Mouse (Mus musculus): ENCODE data around the gene Bcl2l13. TPM values are rescaled to one million over a fixed set of nuclear protein-coding genes. Genes with fewer than 3 reads are reported as not detected.
"Not testable (repeated sequence)": the region's sequence is repeated elsewhere in the genome, so short reads cannot be mapped to it uniquely, and the experiment has no call there.

Bcl2l13 gene
- polyA plus RNA-seq, 1 experiment from 2014 or later: 23.9 TPM

- ATAC-seq (ENCODE audit: insufficient number of reproducible peaks, insufficient read depth, low FRiP score, low read depth): peak; percentile 47
- Histone ChIP-seq H3K9ac (replicated peaks; ENCODE audit: low read depth, low read length) (no peak overlapping the region), H3K9me3 (ENCODE audit: control insufficient read depth, low read depth, low read length) (no peaks in the 10 kb centered on the region), H3K27ac (ENCODE audit: low read length) (peak overlapping the region; percentile 40; the same call in 1 of the 2 replicates), H3K4me2 (replicated peaks; ENCODE audit: low read depth, low read length) (no peak overlapping the region), H3K4me3 (ENCODE audit: low read depth, low read length) (no peak overlapping the region), H3K4me1 (ENCODE audit: control insufficient read depth, insufficient read depth, low read length) (no peaks in the 10 kb centered on the region), H3K27me3 (ENCODE audit: control insufficient read depth, insufficient read depth, low read length) (no peaks in the 10 kb centered on the region), H3K36me3 (ENCODE audit: control insufficient read depth, insufficient read depth, low read length) (peaks cover 75% of the 10 kb centered on the region)
- 86% methylated on average over 7 of the region's 7 CpGs for WGBS
Observed at GRCm38 (mm10) chr6:120798019-120798418, 38.0 kb upstream of the Bcl2l13 start.

GRCm38 (mm10) chr6:120798905-120799304 lies 37.1 kb upstream of the Bcl2l13 start:
- 85% methylated on average over 4 of the region's 4 CpGs for WGBS
- H3K27me3 ChIP-seq (ENCODE audit: control insufficient read depth, insufficient read depth, low read length): no peaks in the 10 kb centered on the region

DNA sequence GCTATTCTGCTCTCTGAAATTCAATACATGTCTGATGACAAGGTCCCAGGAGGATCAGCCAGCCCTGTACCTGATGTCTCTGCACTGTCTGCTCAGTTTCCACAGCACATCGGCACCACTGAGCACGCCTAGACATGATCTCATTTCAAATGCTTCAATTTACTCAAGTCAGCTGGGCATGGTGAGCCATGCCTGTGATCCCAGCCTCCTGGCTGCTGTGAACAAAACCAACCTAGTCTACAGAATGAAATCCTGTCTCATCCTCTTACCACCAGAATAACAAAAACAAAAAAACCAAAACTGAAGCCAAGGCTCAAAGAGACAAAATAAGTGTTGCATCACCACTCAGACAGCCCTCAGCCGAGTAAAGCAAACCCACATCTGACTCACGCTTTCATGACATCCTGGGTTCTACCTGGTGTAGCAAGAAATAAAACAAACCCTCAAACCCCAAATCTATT lies 36.4 kb upstream of the Bcl2l13 start:
- Histone ChIP-seq H3K4me3 (ENCODE audit: low read depth, low read length) (no peak overlapping the region), H3K4me2 (replicated peaks; ENCODE audit: low read depth, low read length) (no peak overlapping the region), H3K9me3 (ENCODE audit: control insufficient read depth, low read depth, low read length) (no peaks in the 10 kb centered on the region), H3K27me3 (ENCODE audit: control insufficient read depth, insufficient read depth, low read length) (no peaks in the 10 kb centered on the region), H3K9ac (replicated peaks; ENCODE audit: low read depth, low read length) (no peak overlapping the region), H3K27ac (ENCODE audit: low read length) (no peak overlapping the region), H3K4me1 (ENCODE audit: control insufficient read depth, insufficient read depth, low read length) (no peaks in the 10 kb centered on the region), H3K36me3 (ENCODE audit: control insufficient read depth, insufficient read depth, low read length) (peaks cover 74% of the 10 kb centered on the region)
- 91% methylated on average over 4 of the region's 4 CpGs for WGBS
- no peak for ATAC-seq (ENCODE audit: insufficient number of reproducible peaks, insufficient read depth, low FRiP score, low read depth)

More at GRCm38 (mm10) chr6:120798905-120799304, 37.1 kb upstream of the Bcl2l13 start:
- Histone ChIP-seq H3K9ac (replicated peaks; ENCODE audit: low read depth, low read length) (no peak overlapping the region), H3K27ac (ENCODE audit: low read length) (no peak overlapping the region), H3K4me3 (ENCODE audit: low read depth, low read length) (no peak overlapping the region), H3K9me3 (ENCODE audit: control insufficient read depth, low read depth, low read length) (no peaks in the 10 kb centered on the region), H3K36me3 (ENCODE audit: control insufficient read depth, insufficient read depth, low read length) (peaks cover 76% of the 10 kb centered on the region), H3K4me2 (replicated peaks; ENCODE audit: low read depth, low read length) (no peak overlapping the region), H3K4me1 (ENCODE audit: control insufficient read depth, insufficient read depth, low read length) (no peaks in the 10 kb centered on the region)
- ATAC-seq (ENCODE audit: insufficient number of reproducible peaks, insufficient read depth, low FRiP score, low read depth): no peak

- ATAC-seq (ENCODE audit: insufficient number of reproducible peaks, insufficient read depth, low FRiP score, low read depth): 0 out of 2 replicates have a peak, but pooled peaks have one; percentile 38
- 66% methylated on average over 5 of the region's 5 CpGs for WGBS
Observed at GRCm38 (mm10) chr6:120806999-120807737, 28.8 kb upstream of the Bcl2l13 start.

DNA sequence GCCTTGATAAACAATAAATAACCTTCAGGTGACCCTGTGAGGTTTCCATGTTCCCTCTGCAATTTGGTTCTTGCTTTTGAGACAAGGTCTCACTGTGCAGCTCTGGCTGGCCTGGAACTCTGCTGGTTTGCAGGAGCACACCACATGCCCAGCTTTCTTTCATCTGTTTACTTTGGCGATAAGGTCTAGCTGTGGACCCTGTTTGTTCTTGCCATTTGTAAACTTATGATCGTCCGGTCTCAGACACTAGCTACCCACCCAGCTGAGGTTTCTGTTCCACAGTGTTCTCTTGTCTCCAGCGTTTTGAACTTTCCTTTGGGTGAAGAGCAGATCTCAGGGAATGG lies 28.3 kb upstream of the Bcl2l13 start:
- no peaks in the 10 kb centered on the region for H3K27me3 ChIP-seq (ENCODE audit: control insufficient read depth, insufficient read depth, low read length)
- H3K4me3 ChIP-seq (ENCODE audit: low read depth, low read length): no peak overlapping the region
- H3K4me1 ChIP-seq (ENCODE audit: control insufficient read depth, insufficient read depth, low read length): no peaks in the 10 kb centered on the region
- H3K9me3 ChIP-seq (ENCODE audit: control insufficient read depth, low read depth, low read length): no peaks in the 10 kb centered on the region
- no peak overlapping the region for H3K27ac ChIP-seq (ENCODE audit: low read length)
- peak; percentile 81 for ATAC-seq (ENCODE audit: insufficient number of reproducible peaks, insufficient read depth, low FRiP score, low read depth)
- peaks cover 51% of the 10 kb centered on the region for H3K36me3 ChIP-seq (ENCODE audit: control insufficient read depth, insufficient read depth, low read length)
- H3K4me2 ChIP-seq (replicated peaks; ENCODE audit: low read depth, low read length): no peak overlapping the region
- 71% methylated on average over 4 of the region's 4 CpGs for WGBS
- no peak overlapping the region for H3K9ac ChIP-seq (replicated peaks; ENCODE audit: low read depth, low read length)

More at GRCm38 (mm10) chr6:120806999-120807737, 28.8 kb upstream of the Bcl2l13 start:
- H3K4me3 ChIP-seq (ENCODE audit: low read depth, low read length): no peak overlapping the region
- peak overlapping the region; percentile 52; the same call in 1 of the 2 replicates for H3K27ac ChIP-seq (ENCODE audit: low read length)
- no peaks in the 10 kb centered on the region for H3K27me3 ChIP-seq (ENCODE audit: control insufficient read depth, insufficient read depth, low read length)
- no peak overlapping the region for H3K4me2 ChIP-seq (replicated peaks; ENCODE audit: low read depth, low read length)
- peaks cover 53% of the 10 kb centered on the region for H3K36me3 ChIP-seq (ENCODE audit: control insufficient read depth, insufficient read depth, low read length)
- no peak overlapping the region for H3K9ac ChIP-seq (replicated peaks; ENCODE audit: low read depth, low read length)
- no peaks in the 10 kb centered on the region for H3K9me3 ChIP-seq (ENCODE audit: control insufficient read depth, low read depth, low read length)
- no peaks in the 10 kb centered on the region for H3K4me1 ChIP-seq (ENCODE audit: control insufficient read depth, insufficient read depth, low read length)

- not testable (repeated sequence) for H3K9me3 ChIP-seq (ENCODE audit: control insufficient read depth, low read depth, low read length); H3K9ac ChIP-seq (replicated peaks; ENCODE audit: low read depth, low read length); H3K4me3 ChIP-seq (ENCODE audit: low read depth, low read length); H3K4me2 ChIP-seq (replicated peaks; ENCODE audit: low read depth, low read length); H3K27ac ChIP-seq (ENCODE audit: low read length); H3K27me3 ChIP-seq (ENCODE audit: control insufficient read depth, insufficient read depth, low read length); H3K4me1 ChIP-seq (ENCODE audit: control insufficient read depth, insufficient read depth, low read length); ATAC-seq (ENCODE audit: insufficient number of reproducible peaks, insufficient read depth, low FRiP score, low read depth)
- H3K36me3 ChIP-seq (ENCODE audit: control insufficient read depth, insufficient read depth, low read length): peaks cover 18% of the 10 kb centered on the region
- WGBS: 96% methylated on average over 7 of the region's 10 CpGs
Observed at GRCm38 (mm10) chr6:120811999-120812398, 24.0 kb upstream of the Bcl2l13 start.

GRCm38 (mm10) chr6:120819294-120819693 lies 16.7 kb upstream of the Bcl2l13 start:
- Histone ChIP-seq H3K36me3 (ENCODE audit: control insufficient read depth, insufficient read depth, low read length) (peaks cover 16% of the 10 kb centered on the region), H3K9ac (replicated peaks; ENCODE audit: low read depth, low read length) (no peak overlapping the region), H3K4me2 (replicated peaks; ENCODE audit: low read depth, low read length) (no peak overlapping the region), H3K9me3 (ENCODE audit: control insufficient read depth, low read depth, low read length) (no peaks in the 10 kb centered on the region), H3K4me1 (ENCODE audit: control insufficient read depth, insufficient read depth, low read length) (peaks cover 7% of the 10 kb centered on the region; the same call in 1 of the 2 replicates), H3K27me3 (ENCODE audit: control insufficient read depth, insufficient read depth, low read length) (no peaks in the 10 kb centered on the region), H3K4me3 (ENCODE audit: low read depth, low read length) (no peak overlapping the region), H3K27ac (ENCODE audit: low read length) (no peak overlapping the region)
- WGBS: 94% methylated on average over 2 of the region's 2 CpGs
- ATAC-seq (ENCODE audit: insufficient number of reproducible peaks, insufficient read depth, low FRiP score, low read depth): no peak

GRCm38 (mm10) chr6:120820144-120820543 lies 15.9 kb upstream of the Bcl2l13 start:
- H3K4me1 ChIP-seq (ENCODE audit: control insufficient read depth, insufficient read depth, low read length): peaks cover 7% of the 10 kb centered on the region; the same call in 1 of the 2 replicates
- no peaks in the 10 kb centered on the region for H3K9me3 ChIP-seq (ENCODE audit: control insufficient read depth, low read depth, low read length)
- H3K9ac ChIP-seq (replicated peaks; ENCODE audit: low read depth, low read length): no peak overlapping the region
- ATAC-seq (ENCODE audit: insufficient number of reproducible peaks, insufficient read depth, low FRiP score, low read depth): no peak
- H3K4me3 ChIP-seq (ENCODE audit: low read depth, low read length): no peak overlapping the region
- H3K4me2 ChIP-seq (replicated peaks; ENCODE audit: low read depth, low read length): no peak overlapping the region
- no peaks in the 10 kb centered on the region for H3K27me3 ChIP-seq (ENCODE audit: control insufficient read depth, insufficient read depth, low read length)
- peaks cover 16% of the 10 kb centered on the region for H3K36me3 ChIP-seq (ENCODE audit: control insufficient read depth, insufficient read depth, low read length)
- no peak overlapping the region for H3K27ac ChIP-seq (ENCODE audit: low read length)
- WGBS: 80% methylated on average over 5 of the region's 5 CpGs
